Mouse (Mus musculus): ENCODE measurements around the gene Gm20403. TPM values are rescaled to one million over a fixed set of nuclear protein-coding genes. Genes with fewer than 3 reads are reported as not detected.

Gene Gm20403
- polyA plus RNA-seq (2012; rRNA removed), result not detected in 2 replicates

DNA sequence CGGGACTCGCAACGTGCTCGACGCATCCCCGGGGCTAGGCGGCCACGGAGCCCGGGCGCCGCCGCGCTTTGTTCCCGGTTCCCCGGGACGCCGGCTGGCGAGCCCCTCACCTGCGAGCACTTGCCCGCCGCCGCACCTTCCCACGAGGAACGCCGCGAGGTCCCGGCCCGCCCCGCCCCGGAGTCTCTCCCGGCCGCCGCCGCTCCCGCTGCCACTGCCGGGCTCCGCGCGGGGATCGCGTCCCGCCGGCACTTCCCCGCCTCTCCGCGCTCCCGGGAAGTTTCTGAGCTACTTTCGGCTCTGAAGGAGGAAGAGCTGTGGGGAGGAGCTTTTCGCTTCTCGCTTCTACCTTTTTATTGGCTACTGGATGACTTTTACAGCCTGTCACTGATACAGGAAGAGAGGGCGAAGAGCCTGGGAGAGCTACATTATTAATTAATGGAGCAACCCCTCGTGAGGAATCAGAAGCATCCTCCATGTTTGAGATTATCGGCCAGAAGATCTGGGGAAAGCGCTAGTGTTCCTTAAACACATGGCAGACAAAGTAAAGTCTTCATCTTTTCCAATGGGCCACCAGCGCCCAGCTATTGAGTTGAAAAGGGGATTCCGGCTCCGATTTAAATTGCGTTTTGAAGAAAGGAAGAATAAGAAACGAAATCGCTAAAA is at the start of gene Gm20403:
Gm20403 (minus strand) TSS at position 478 of the 666 bp plus-strand sequence.
- Histone ChIP-seq H3K36me3 (ENCODE audit: control insufficient read depth, insufficient read depth, low read length) (no peaks in the 10 kb centered on the region), H3K27ac (ENCODE audit: insufficient read depth, low read depth, low read length) (peak within 1 kb of the TSS; percentile 96), H3K4me1 (ENCODE audit: control insufficient read depth, insufficient read depth, low read length) (peaks cover 3% of the 10 kb centered on the region; the same call in 1 of the 2 replicates), H3K4me3 (ENCODE audit: insufficient read depth, low read depth, low read length) (peak within 1 kb of the TSS; percentile 86), H3K27me3 (replicated peaks; ENCODE audit: control insufficient read depth, insufficient read depth, low read length) (no peaks in the 10 kb centered on the region)
- peak; percentile 92 for DNase-seq
- peak; percentile 65 for TF ChIP-seq POLR2A (IDR thresholded peaks at IDR 0.05; ENCODE audit: low read depth, low read length)
- TF ChIP-seq CTCF (conservative IDR thresholded peaks at IDR 0.05; ENCODE audit: insufficient read depth, insufficient read length, low read depth, low read length), result no peak
- under 1% methylated on average over 60 of the region's 60 CpGs for WGBS

DNA sequence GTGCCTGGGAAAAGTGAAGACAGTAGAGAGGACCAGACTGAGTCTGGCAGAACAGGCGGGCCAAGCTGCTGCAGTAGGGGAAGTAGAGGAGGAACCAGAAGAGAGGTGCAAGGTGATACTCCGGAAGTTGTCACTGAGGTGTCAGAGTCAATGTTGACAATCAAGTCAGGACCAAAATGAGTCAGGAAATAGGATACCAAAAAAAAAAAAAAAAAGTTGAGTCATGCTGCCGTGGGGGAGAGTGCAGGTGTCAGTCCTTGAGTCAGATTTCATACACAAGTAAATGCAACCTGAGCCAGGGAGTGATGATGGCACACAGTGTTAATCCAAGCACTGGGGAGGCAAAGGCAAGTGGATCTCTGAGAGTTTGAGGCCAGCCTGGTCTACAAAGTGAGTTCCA is 40.8 kb upstream of the Gm20403 start:
- Histone ChIP-seq H3K27ac (ENCODE audit: insufficient read depth, low read depth, low read length) (no peak overlapping the region), H3K4me1 (ENCODE audit: control insufficient read depth, insufficient read depth, low read length) (no peaks in the 10 kb centered on the region), H3K27me3 (replicated peaks; ENCODE audit: control insufficient read depth, insufficient read depth, low read length) (no peaks in the 10 kb centered on the region), H3K36me3 (ENCODE audit: control insufficient read depth, insufficient read depth, low read length) (no peaks in the 10 kb centered on the region), H3K4me3 (ENCODE audit: insufficient read depth, low read depth, low read length) (no peak overlapping the region)
- DNase-seq, result no peak
- TF ChIP-seq CTCF (conservative IDR thresholded peaks at IDR 0.05; ENCODE audit: insufficient read depth, insufficient read length, low read depth, low read length), result no peak
- TF ChIP-seq POLR2A (IDR thresholded peaks at IDR 0.05; ENCODE audit: low read depth, low read length), result no peak
- 34% methylated on average over 3 of the region's 3 CpGs for WGBS

GRCm38 (mm10) chr12:55023284-55023683 is 37.0 kb upstream of the Gm20403 start:
- no peaks in the 10 kb centered on the region for H3K36me3 ChIP-seq (ENCODE audit: control insufficient read depth, insufficient read depth, low read length)
- H3K4me1 ChIP-seq (ENCODE audit: control insufficient read depth, insufficient read depth, low read length), result no peaks in the 10 kb centered on the region
- no peaks in the 10 kb centered on the region for H3K27me3 ChIP-seq (replicated peaks; ENCODE audit: control insufficient read depth, insufficient read depth, low read length)
- H3K27ac ChIP-seq (ENCODE audit: insufficient read depth, low read depth, low read length), result no peak overlapping the region
- TF ChIP-seq CTCF (conservative IDR thresholded peaks at IDR 0.05; ENCODE audit: insufficient read depth, insufficient read length, low read depth, low read length) (no peak), POLR2A (IDR thresholded peaks at IDR 0.05; ENCODE audit: low read depth, low read length) (no peak)
- no peak for DNase-seq
- 77% methylated on average over 2 of the region's 2 CpGs for WGBS
- H3K4me3 ChIP-seq (ENCODE audit: insufficient read depth, low read depth, low read length), result no peak overlapping the region

DNA sequence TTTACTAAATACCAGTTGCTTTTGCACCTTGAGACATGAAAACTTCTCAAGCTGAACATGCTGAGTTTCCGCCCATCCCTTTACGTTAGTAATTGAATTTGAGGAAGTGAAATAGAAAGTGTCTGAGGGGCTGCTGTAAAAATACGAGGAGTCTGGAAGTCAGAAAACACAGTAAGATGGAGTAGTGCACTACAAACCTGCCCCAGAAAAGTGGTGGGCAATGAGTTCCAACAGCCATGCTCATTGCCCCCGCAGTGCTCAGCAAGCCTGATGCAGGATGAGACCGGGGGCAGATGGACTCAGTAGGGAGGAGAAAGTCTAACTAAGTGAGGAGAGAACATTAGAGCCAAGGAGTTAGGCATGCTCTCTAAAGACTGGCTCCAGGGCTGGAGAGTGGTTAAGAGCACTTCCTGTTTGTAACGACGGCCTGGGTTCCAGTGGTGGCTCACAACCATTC is 33.1 kb upstream of the Gm20403 start:
- H3K27ac ChIP-seq (ENCODE audit: insufficient read depth, low read depth, low read length), result no peak overlapping the region; the same call in 1 of the 2 replicates

GRCm38 (mm10) chr12:55017119-55017721 is 30.9 kb upstream of the Gm20403 start:
- TF ChIP-seq POLR2A (IDR thresholded peaks at IDR 0.05; ENCODE audit: low read depth, low read length) (no peak), CTCF (conservative IDR thresholded peaks at IDR 0.05; ENCODE audit: insufficient read depth, insufficient read length, low read depth, low read length) (no peak)
- WGBS, result 44% methylated on average over 9 of the region's 9 CpGs
- H3K4me3 ChIP-seq (ENCODE audit: insufficient read depth, low read depth, low read length), result no peak overlapping the region
- H3K36me3 ChIP-seq (ENCODE audit: control insufficient read depth, insufficient read depth, low read length), result no peaks in the 10 kb centered on the region
- no peak for DNase-seq
- no peaks in the 10 kb centered on the region for H3K4me1 ChIP-seq (ENCODE audit: control insufficient read depth, insufficient read depth, low read length)
- H3K27me3 ChIP-seq (replicated peaks; ENCODE audit: control insufficient read depth, insufficient read depth, low read length), result no peaks in the 10 kb centered on the region
- no peak overlapping the region for H3K27ac ChIP-seq (ENCODE audit: insufficient read depth, low read depth, low read length)

More for the DNA sequence above, 33.1 kb upstream of the Gm20403 start:
- H3K4me3 ChIP-seq (ENCODE audit: insufficient read depth, low read depth, low read length), result no peak overlapping the region
- no peaks in the 10 kb centered on the region for H3K4me1 ChIP-seq (ENCODE audit: control insufficient read depth, insufficient read depth, low read length)
- H3K27me3 ChIP-seq (replicated peaks; ENCODE audit: control insufficient read depth, insufficient read depth, low read length), result no peaks in the 10 kb centered on the region
- no peak for TF ChIP-seq POLR2A (IDR thresholded peaks at IDR 0.05; ENCODE audit: low read depth, low read length)
- TF ChIP-seq CTCF (conservative IDR thresholded peaks at IDR 0.05; ENCODE audit: insufficient read depth, insufficient read length, low read depth, low read length), result no peak
- no peak for DNase-seq
- WGBS, result 75% methylated on average over 7 of the region's 7 CpGs
- H3K36me3 ChIP-seq (ENCODE audit: control insufficient read depth, insufficient read depth, low read length), result no peaks in the 10 kb centered on the region

DNA sequence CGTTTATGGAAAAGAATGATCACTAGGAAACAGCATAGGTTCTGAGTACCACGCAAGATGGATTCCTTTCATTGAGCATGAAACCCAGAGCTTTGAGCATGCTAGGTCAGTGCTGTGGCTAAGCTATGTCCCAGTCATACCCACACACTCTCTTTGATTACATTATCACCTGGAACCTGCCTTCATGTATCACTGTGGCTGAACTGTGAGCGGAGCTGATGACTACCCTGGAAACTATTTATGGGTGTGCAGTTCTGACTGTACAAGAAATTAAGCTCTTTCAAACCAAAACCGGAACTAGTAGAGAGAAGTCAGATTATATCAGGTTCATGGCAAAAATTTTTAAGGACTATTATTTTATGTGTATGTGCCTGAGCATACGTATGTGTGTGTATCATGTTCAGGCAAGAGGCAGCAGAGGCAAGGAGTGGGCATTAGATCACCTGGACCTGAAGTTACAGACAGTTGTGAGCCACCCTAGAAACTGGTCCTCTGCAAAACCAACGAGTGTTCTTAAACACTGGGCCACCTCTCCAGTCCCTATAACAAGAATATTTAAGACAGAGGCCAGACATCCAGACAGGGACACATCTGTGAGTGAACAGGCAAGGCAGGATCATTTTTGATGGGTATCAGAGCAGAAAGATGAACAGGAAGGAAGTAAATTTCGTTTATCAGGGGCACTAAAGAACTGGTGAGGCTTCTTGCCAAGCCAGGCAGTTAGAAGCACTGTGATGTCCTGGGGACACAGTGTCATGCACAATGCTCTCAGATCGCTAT is 30.2 kb upstream of the Gm20403 start:
- 56% methylated on average over 8 of the region's 8 CpGs for WGBS
- H3K36me3 ChIP-seq (ENCODE audit: control insufficient read depth, insufficient read depth, low read length), result no peaks in the 10 kb centered on the region
- no peak for TF ChIP-seq CTCF (conservative IDR thresholded peaks at IDR 0.05; ENCODE audit: insufficient read depth, insufficient read length, low read depth, low read length)
- TF ChIP-seq POLR2A (IDR thresholded peaks at IDR 0.05; ENCODE audit: low read depth, low read length), result no peak

DNA sequence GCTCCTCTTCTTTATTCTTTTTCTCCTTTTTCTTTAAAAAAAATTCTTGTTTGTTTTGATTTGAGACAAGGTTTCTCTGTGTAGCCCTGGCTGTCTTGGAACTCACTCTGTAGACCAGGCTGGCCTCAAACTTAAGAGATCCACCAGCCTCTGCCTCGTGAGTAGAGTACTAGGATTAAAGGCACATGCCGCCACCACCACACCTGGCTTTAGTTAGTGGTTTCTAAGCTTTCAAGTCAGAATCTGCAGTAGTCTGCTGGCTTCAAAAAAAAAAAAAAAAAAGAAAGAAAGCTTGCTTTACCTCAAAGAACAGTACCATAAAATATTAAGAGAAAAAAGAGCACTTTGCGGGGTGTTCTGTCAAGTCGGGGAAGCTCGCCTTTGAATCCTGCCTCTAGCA is 29.1 kb upstream of the Gm20403 start:
- Histone ChIP-seq H3K4me1 (ENCODE audit: control insufficient read depth, insufficient read depth, low read length) (no peaks in the 10 kb centered on the region), H3K27me3 (replicated peaks; ENCODE audit: control insufficient read depth, insufficient read depth, low read length) (no peaks in the 10 kb centered on the region), H3K36me3 (ENCODE audit: control insufficient read depth, insufficient read depth, low read length) (no peaks in the 10 kb centered on the region), H3K27ac (ENCODE audit: insufficient read depth, low read depth, low read length) (no peak overlapping the region), H3K4me3 (ENCODE audit: insufficient read depth, low read depth, low read length) (no peak overlapping the region)
- TF ChIP-seq CTCF (conservative IDR thresholded peaks at IDR 0.05; ENCODE audit: insufficient read depth, insufficient read length, low read depth, low read length), result no peak
- TF ChIP-seq POLR2A (IDR thresholded peaks at IDR 0.05; ENCODE audit: low read depth, low read length), result no peak
- 90% methylated on average over 5 of the region's 5 CpGs for WGBS
- DNase-seq, result no peak

More for the DNA sequence above, 30.2 kb upstream of the Gm20403 start:
- no peaks in the 10 kb centered on the region for H3K27me3 ChIP-seq (replicated peaks; ENCODE audit: control insufficient read depth, insufficient read depth, low read length)
- no peak overlapping the region for H3K27ac ChIP-seq (ENCODE audit: insufficient read depth, low read depth, low read length)
- DNase-seq, result no peak
- no peaks in the 10 kb centered on the region for H3K4me1 ChIP-seq (ENCODE audit: control insufficient read depth, insufficient read depth, low read length)
- no peak overlapping the region for H3K4me3 ChIP-seq (ENCODE audit: insufficient read depth, low read depth, low read length)

All from kidney, adult 2 months (tissue).